Mouse (Mus musculus): ENCODE data around the gene Dlgap5. TPM values are rescaled to one million over a fixed set of nuclear protein-coding genes. Genes with fewer than 3 reads are reported as not detected.

Dlgap5 gene
- polyA plus RNA-seq, 1 experiment = 2.5 TPM

DNA sequence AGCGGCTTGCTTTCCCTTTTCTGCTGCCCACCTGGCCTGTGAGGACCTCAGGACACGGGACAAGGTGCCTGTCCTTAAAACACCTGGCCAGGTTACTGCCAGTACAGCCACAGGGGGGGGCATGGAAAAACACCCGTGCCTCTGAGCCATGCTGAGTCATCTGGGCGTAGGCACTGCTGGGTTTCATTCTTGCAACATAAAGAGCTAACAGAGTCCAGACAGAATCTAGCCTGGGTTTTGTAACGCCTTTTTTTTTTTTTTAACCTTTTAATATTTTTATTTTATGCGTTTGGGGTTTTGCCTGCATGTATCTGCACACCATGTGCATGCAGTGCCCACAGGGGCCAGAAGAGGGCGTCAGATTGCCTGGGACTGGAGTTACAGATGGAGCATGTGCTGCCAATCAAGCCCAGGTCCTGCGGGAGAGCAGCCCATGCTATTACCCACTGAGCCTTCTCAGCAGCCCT lies 64.1 kb downstream of the Dlgap5 start:
- no peaks in the 10 kb centered on the region for H3K27me3 ChIP-seq (ENCODE audit: control insufficient read depth, insufficient read depth, low read length)
- H3K27ac ChIP-seq (ENCODE audit: insufficient read depth, low read depth, low read length) = peak overlapping the region; percentile 85
- H3K36me3 ChIP-seq (ENCODE audit: control insufficient read depth, insufficient read depth, low read length) = no peaks in the 10 kb centered on the region
- 35% methylated on average over 8 of the region's 8 CpGs for WGBS
- H3K4me1 ChIP-seq (ENCODE audit: control insufficient read depth, insufficient read depth, insufficient read length, low read length) = peaks cover 21% of the 10 kb centered on the region; the same call in 1 of the 2 replicates
- TF ChIP-seq CTCF (IDR thresholded peaks at IDR 0.05; ENCODE audit: extremely low read depth, insufficient read length, insufficient replicate concordance, low read depth, low read length) (peak; percentile 37; the same call in 1 of the 2 replicates), POLR2A (IDR thresholded peaks at IDR 0.05; ENCODE audit: low read depth, low read length) (no peak)
- no peak overlapping the region for H3K4me3 ChIP-seq (ENCODE audit: low read depth, low read length)

DNA sequence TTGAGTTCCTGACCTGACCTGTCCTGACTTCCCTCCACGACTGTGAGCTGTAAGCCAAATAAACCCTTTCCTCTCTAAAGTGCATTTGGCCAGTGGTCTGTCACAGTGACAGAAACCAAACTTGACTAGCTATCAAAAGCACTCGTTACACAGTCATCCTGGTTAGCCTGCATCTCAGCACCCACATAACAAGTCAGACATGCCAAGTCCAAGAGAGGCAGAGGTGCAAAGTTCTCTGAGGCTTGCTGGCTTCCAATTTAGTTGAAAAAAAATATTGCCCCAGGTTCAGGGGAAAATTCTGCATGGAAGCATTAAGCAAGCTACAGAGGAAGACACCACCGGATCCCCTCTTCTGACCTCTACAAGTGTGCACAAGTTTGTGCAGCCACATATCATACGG lies 65.0 kb downstream of the Dlgap5 start:
- no peak for TF ChIP-seq POLR2A (IDR thresholded peaks at IDR 0.05; ENCODE audit: low read depth, low read length)
- TF ChIP-seq CTCF (IDR thresholded peaks at IDR 0.05; ENCODE audit: extremely low read depth, insufficient read length, insufficient replicate concordance, low read depth, low read length) = no peak
- Histone ChIP-seq H3K36me3 (ENCODE audit: control insufficient read depth, insufficient read depth, low read length) (no peaks in the 10 kb centered on the region), H3K27me3 (ENCODE audit: control insufficient read depth, insufficient read depth, low read length) (no peaks in the 10 kb centered on the region), H3K4me3 (ENCODE audit: low read depth, low read length) (no peak overlapping the region), H3K4me1 (ENCODE audit: control insufficient read depth, insufficient read depth, insufficient read length, low read length) (peaks cover 21% of the 10 kb centered on the region; the same call in 1 of the 2 replicates), H3K27ac (ENCODE audit: insufficient read depth, low read depth, low read length) (peak overlapping the region; percentile 16; the same call in 1 of the 2 replicates)
- WGBS = 58% methylated on average over 4 of the region's 4 CpGs

DNA sequence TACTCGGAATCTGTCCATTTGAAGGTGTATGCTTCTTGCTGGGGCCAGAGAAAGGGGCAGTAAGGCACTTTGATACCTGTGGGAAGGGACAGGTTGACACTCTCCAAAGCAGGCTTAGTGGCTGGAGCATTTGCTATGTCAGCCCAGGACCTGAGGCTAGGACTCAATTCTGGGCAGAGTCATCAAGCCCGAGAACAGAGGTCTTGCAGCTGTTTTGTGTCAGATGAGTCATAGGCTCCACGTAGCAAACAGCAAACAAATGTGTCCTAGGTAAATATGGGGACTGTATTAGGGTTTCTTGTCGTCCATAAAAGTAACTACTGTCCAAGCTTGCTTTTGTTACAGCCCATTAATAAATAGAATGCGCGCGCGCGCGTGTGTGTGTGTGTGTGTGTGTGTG lies 65.9 kb downstream of the Dlgap5 start:
- Histone ChIP-seq H3K4me3 (ENCODE audit: low read depth, low read length) (no peak overlapping the region), H3K4me1 (ENCODE audit: control insufficient read depth, insufficient read depth, insufficient read length, low read length) (peaks cover 23% of the 10 kb centered on the region; the same call in 1 of the 2 replicates), H3K36me3 (ENCODE audit: control insufficient read depth, insufficient read depth, low read length) (no peaks in the 10 kb centered on the region), H3K27me3 (ENCODE audit: control insufficient read depth, insufficient read depth, low read length) (no peaks in the 10 kb centered on the region), H3K27ac (ENCODE audit: insufficient read depth, low read depth, low read length) (no peak overlapping the region)
- WGBS = 86% methylated on average over 10 of the region's 10 CpGs
- no peak for TF ChIP-seq CTCF (IDR thresholded peaks at IDR 0.05; ENCODE audit: extremely low read depth, insufficient read length, insufficient replicate concordance, low read depth, low read length)
- no peak for TF ChIP-seq POLR2A (IDR thresholded peaks at IDR 0.05; ENCODE audit: low read depth, low read length)

DNA sequence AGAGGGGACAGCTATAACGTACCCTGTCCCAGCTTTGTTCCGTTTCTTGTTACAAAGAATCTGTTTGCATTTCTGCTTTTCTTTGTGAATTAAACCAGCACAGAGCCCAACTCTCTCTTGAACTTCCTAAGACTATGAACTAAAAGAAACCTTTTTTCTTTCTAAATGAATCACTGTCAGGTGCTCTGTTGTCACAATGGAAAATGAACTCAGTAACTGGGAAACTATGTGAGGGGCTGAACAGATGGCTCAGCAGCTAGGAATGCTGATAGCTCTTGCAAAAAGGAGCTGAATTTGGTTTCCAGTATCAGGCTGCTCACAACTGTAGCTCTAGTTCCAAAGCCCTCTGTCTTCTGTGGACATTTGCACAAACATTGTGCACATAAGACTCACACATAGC lies 67.2 kb downstream of the Dlgap5 start:
- Histone ChIP-seq H3K4me3 (ENCODE audit: low read depth, low read length) (no peak overlapping the region), H3K36me3 (ENCODE audit: control insufficient read depth, insufficient read depth, low read length) (no peaks in the 10 kb centered on the region), H3K27me3 (ENCODE audit: control insufficient read depth, insufficient read depth, low read length) (no peaks in the 10 kb centered on the region), H3K4me1 (ENCODE audit: control insufficient read depth, insufficient read depth, insufficient read length, low read length) (peaks cover 24% of the 10 kb centered on the region; the same call in 1 of the 2 replicates), H3K27ac (ENCODE audit: insufficient read depth, low read depth, low read length) (no peak overlapping the region; the same call in 1 of the 2 replicates)
- TF ChIP-seq CTCF (IDR thresholded peaks at IDR 0.05; ENCODE audit: extremely low read depth, insufficient read length, insufficient replicate concordance, low read depth, low read length) (no peak), POLR2A (IDR thresholded peaks at IDR 0.05; ENCODE audit: low read depth, low read length) (no peak)
- 94% methylated on average over 2 of the region's 2 CpGs for WGBS

DNA sequence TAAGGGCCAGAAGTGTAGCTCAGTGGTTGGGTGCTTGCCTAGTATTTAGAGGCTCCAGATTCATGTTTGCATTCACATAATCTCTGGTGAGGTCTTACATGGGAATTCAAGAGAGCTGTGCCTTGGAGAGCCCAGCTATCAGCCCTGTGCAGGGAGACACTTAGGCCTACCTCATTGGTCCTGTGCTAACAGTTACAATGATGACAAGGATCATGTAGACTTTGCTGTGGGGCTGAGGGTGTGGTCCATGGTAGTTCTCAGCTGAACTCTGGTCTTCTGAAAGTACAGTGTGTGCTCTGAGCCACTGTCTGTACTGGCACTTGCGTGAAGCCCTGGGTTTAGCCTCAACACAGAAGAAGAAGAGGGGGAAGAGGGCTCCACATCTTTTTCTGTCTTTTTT lies 71.5 kb downstream of the Dlgap5 start:
- TF ChIP-seq CTCF (IDR thresholded peaks at IDR 0.05; ENCODE audit: extremely low read depth, insufficient read length, insufficient replicate concordance, low read depth, low read length) = no peak
- TF ChIP-seq POLR2A (IDR thresholded peaks at IDR 0.05; ENCODE audit: low read depth, low read length) = no peak
- Histone ChIP-seq H3K4me3 (ENCODE audit: low read depth, low read length) (no peak overlapping the region), H3K4me1 (ENCODE audit: control insufficient read depth, insufficient read depth, insufficient read length, low read length) (peaks cover 9% of the 10 kb centered on the region; the same call in 1 of the 2 replicates), H3K27me3 (ENCODE audit: control insufficient read depth, insufficient read depth, low read length) (no peaks in the 10 kb centered on the region), H3K36me3 (ENCODE audit: control insufficient read depth, insufficient read depth, low read length) (no peaks in the 10 kb centered on the region), H3K27ac (ENCODE audit: insufficient read depth, low read depth, low read length) (peak overlapping the region; percentile 91)
- 25% methylated on average over 1 of the region's 1 CpGs for WGBS

DNA sequence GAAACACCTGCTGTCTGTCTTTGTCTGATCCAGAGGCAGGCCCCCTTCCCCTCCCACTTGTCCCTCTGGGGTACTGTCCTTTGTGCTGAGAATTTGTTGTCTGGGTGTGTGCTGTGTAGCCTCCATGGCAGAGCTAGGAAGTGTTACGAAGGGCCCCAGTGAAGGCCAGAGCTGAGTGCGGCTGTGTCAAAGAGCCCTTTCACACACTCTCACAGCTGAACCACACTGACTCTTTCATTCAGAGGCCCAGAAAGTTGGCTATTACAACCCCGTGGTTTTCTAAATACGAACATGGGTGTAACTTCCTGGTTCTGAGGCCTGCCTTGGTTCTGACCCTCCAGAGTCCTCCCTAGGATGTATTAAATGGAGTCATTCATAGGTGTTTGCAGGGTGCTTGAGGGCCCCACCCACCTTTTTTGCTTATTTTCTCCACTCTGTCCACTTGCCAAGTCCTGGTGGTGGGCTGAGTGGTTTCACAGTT lies 76.4 kb downstream of the Dlgap5 start:
- Histone ChIP-seq H3K4me3 (ENCODE audit: low read depth, low read length) (no peak overlapping the region), H3K27me3 (ENCODE audit: control insufficient read depth, insufficient read depth, low read length) (no peaks in the 10 kb centered on the region), H3K4me1 (ENCODE audit: control insufficient read depth, insufficient read depth, insufficient read length, low read length) (peaks cover 4% of the 10 kb centered on the region; the same call in 1 of the 2 replicates), H3K27ac (ENCODE audit: insufficient read depth, low read depth, low read length) (no peak overlapping the region), H3K36me3 (ENCODE audit: control insufficient read depth, insufficient read depth, low read length) (no peaks in the 10 kb centered on the region)
- WGBS = 67% methylated on average over 4 of the region's 4 CpGs
- no peak for TF ChIP-seq POLR2A (IDR thresholded peaks at IDR 0.05; ENCODE audit: low read depth, low read length)
- no peak for TF ChIP-seq CTCF (IDR thresholded peaks at IDR 0.05; ENCODE audit: extremely low read depth, insufficient read length, insufficient replicate concordance, low read depth, low read length)

DNA sequence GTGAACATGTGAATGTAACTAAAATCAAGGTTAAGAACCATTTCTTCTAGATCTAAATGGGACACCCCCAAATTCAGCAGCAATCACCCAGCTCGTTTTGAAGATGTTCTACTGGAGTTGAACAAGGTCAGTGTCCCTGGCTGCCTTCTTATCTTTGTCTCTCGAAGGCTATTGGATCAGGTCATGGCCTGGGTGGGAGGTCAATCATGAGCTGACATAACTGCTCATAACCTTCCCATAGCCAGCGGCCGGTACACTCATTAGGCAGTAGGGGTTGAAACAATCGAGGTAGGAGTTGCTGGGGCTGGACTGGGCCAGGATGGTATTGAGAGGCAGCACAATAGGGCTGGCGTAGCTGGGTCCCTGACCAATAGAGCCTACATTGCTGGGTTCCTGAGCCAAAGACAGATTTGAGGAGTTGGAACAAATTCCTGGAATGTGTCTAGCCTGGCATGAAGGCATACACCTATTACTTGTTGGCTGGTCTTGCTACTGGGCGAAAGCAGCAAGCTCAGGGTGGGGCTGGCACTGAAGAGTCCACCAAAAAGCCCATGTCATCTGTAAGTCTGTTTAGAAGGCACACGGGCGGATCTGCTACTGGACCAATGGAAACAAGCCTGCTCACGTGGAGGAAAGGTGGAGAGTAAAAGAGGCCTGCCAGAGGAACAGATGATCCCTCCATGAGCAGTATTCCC lies 77.8 kb downstream of the Dlgap5 start:
- Histone ChIP-seq H3K4me3 (ENCODE audit: low read depth, low read length) (no peak overlapping the region), H3K4me1 (ENCODE audit: control insufficient read depth, insufficient read depth, insufficient read length, low read length) (peaks cover 4% of the 10 kb centered on the region; the same call in 1 of the 2 replicates), H3K36me3 (ENCODE audit: control insufficient read depth, insufficient read depth, low read length) (no peaks in the 10 kb centered on the region), H3K27me3 (ENCODE audit: control insufficient read depth, insufficient read depth, low read length) (no peaks in the 10 kb centered on the region), H3K27ac (ENCODE audit: insufficient read depth, low read depth, low read length) (no peak overlapping the region)
- WGBS = 90% methylated on average over 10 of the region's 10 CpGs
- TF ChIP-seq CTCF (IDR thresholded peaks at IDR 0.05; ENCODE audit: extremely low read depth, insufficient read length, insufficient replicate concordance, low read depth, low read length) = no peak
- no peak for TF ChIP-seq POLR2A (IDR thresholded peaks at IDR 0.05; ENCODE audit: low read depth, low read length)

Other genes starting within 250 kb of the Dlgap5 start
- 27.1 and 35.7 TPM in 2 replicates for gene Gch1, start 229.0 kb downstream of the Dlgap5 start, polyA plus RNA-seq (2012; rRNA removed)
- 0.69 and 1.3 TPM in 2 replicates for gene Wdhd1, start 141.6 kb downstream of the Dlgap5 start, polyA plus RNA-seq (2012; rRNA removed)
- gene Socs4, start 141.5 kb downstream of the Dlgap5 start, polyA plus RNA-seq (2012; rRNA removed) = 1.1 and 2.7 TPM in 2 replicates
- 27.2 and 94.6 TPM in 2 replicates for gene Mapk1ip1l, start 120.1 kb downstream of the Dlgap5 start, polyA plus RNA-seq (2012; rRNA removed)
- 379 and 1,527 TPM in 2 replicates for gene Lgals3, start 50.7 kb downstream of the Dlgap5 start, polyA plus RNA-seq (2012; rRNA removed)
- gene Fbxo34, start 32.0 kb upstream of the Dlgap5 start, polyA plus RNA-seq (2012; rRNA removed) = 11.7 and 33.1 TPM in 2 replicates
- 2.2 and 5.5 TPM in 2 replicates for gene Atg14, start 152.2 kb upstream of the Dlgap5 start, polyA plus RNA-seq (2012; rRNA removed)
- 0.80 and 1.6 TPM in 2 replicates for gene Ktn1, start 230.0 kb upstream of the Dlgap5 start, polyA plus RNA-seq (2012; rRNA removed)